Mouse (Mus musculus): Measurements from ENCODE around the gene Rap1a. TPM values are rescaled to one million over a fixed set of nuclear protein-coding genes. Genes with fewer than 3 reads are reported as not detected.

Gene Rap1a
- total RNA-seq, 2 experiments from 2014 or later = 81.0 to 87.5 TPM

DNA sequence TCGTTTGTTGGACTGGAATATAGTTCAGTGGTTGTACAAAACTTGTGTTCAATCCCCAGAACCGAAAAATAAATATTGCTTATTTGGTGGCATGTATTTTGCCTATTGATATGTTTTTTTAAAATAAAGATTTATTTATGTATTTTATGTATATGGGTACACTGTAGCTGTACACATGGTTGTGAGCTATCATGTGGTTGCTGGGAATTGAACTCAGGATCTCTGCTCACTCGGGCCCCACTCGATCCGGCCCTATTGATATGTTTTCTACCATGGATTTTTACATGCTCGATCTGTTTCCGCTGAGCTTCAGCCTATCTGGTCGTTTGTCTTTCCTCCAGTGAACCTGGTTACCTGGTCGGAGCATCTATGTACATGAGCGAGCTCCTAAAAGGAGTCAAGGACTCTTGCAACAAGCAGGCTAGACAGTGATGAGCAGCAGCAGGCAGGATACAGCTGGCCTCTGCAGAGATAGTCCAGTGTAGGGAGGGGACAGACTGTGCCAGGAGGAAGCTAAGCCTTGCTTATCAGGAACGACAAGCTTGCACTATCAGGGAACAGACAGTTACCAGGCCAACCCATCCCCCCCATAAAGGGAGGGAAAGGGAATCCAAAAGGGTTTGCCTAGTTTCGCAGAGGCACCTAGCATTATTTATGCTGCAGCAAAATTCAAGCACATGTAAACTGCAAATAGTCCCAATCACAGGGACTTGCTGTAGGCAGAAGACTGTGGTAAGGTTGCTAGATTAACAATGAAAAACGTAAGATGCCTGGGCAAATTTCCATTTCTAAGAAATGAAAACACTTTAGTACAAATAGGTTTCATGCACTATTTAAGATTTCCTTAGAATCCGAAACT, 7.3 kb upstream of the Rap1a start:
- intact Hi-C loops (cut with DNase I) = no loop called here
- no peak for DNase-seq

DNA sequence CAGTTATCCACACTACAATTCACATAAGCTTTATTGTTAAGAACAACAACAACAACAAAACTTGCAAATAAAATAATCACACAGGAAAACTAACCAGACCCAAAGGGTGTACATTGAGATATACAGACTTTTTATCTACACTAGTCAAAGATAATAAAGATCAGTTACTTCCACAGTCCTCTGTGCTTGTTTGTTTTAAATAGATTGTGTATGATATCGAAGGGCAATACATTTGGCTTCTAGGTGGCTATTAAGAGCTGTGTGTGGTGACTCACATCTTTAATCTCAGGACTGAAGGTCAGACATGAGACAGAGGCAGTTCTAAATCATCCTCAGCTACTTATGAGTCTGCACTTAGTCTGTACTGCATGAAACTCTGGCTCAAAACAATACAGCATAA, 6.5 kb upstream of the Rap1a start:
- no peak for DNase-seq
- intact Hi-C loops (cut with DNase I) = no loop called here

DNA sequence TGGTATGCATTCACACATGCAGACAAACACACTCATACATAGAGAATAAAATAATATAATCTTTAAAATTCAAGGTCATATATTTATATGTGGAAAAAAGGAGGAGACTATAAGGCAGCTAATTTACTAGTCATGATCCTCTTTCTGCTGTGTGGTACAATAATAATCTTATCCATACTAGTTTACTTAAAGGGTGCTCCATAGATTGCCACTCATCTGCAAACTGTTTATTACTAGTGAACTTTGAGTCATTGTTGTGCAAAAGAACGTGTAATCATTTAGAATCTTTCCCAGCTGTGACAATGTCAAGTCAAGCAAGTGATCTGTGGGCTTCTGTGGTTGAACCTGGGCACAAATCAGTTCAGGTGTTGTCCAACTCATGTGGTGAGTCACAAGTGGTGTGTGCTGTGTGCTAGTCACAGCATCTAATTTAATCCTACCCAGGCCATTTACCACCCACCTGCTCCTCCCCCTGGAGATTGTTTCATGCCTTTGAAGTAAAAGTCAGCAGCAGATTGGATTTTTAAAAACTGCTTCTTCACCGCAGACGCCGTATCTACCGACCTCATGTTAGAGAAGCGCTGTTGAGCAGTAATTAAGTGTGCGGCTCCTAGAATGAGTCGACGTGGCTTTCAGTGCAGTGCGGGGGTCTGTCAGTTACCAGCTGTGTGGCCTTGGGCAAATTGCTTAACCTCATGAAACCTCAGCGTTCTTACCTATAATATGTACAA, 5.5 kb upstream of the Rap1a start:
- intact Hi-C loops (cut with DNase I) = no loop called here

DNA sequence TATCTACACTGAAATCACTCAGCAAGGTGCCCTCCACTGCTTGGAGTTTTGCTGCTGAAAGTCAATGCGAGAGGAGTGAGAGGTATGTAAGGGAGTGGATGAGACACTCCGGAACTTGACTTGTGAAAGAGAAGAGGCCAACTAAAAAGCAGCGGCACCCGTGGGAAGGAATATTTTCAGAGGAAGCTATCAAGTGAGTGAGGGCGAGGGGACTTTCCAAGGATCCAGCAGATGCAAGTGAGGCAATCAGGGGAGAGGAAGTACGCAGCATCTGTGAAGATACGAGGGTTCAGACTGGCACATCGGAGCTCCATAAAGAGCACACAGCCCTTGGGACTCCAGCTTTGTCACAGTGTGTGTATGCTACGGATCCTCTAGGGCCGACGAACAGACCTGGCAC, 2.5 kb upstream of the Rap1a start:
- intact Hi-C loops (cut with DNase I) = no loop called here
- no peak for DNase-seq

More for the DNA sequence above, 5.5 kb upstream of the Rap1a start:
- DNase-seq = no peak

DNA sequence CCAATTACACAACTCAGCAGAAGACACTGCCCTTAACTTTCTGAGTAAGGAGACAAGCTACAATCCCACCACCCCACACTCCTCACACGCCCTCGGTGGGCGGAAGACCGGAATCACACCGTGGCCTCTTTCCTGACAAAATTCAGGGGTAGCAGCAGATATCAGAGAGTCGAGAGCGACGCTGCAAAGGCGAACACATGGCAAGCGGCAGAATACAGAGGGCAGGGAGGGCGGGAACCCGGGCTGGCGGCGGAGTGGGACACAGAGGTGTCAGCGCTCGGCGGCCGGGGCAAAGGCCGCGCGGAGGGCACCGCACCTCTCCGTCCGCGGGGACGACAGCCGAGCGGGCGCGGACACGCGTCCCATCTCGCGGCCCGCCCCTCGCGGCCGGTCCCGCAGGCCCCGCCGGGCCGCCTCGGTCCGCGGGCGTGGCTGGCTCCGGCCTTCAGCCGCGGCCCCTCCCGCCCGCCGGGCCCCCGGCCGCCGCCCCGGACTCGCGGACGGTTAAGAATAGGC, 403 bp downstream of the Rap1a start:
- DNase-seq = peak in 1 of 2 experiments; percentile 74
- intact Hi-C loops (cut with DNase I) = no loop called here

DNA sequence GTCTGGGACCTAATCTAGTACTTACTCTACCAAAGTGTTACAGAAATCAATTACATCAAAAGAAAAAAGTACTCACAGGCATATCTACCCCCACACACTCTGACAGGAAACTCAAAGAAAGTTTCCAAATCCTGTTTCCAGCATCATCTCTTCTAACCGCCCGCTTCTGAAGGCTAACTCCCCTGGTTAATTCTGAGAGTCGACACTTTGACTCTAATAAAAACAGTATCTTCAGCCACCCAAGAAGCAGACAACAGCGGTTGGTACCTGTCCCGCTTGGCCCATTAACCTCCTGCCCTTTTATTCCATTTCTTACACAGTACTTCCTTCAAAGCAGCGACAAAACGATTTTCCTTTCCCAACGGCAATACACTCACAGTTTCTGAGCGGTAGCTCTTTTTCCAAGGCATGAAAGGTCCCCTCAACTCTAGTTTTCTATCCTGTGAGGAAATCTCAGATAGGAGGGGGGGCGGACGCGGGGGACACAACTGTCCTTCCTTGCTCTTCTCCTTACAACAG, 921 bp downstream of the Rap1a start:
- no peak for DNase-seq
- intact Hi-C loops (cut with DNase I) = no loop called here

DNA sequence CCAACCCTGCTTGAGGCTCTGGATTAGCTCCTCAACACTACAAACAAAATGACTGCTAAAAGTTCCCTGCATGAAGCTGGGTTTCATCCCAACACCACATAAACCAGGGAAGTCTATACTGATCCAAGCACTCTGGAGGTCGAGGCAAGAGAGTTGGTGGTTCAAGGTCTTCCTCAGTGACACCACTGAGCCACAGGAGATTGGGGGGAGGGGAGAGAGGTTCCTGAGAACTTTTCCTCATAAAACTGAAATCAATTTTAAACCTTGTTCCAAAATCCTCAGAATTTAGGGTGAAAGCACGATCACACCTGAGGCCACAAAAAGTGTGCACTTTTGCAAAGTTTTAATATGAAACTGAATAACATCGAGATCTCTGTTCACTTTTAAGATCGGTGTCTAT, 1.8 kb downstream of the Rap1a start:
- intact Hi-C loops (cut with DNase I) = no loop called here
- no peak for DNase-seq

DNA sequence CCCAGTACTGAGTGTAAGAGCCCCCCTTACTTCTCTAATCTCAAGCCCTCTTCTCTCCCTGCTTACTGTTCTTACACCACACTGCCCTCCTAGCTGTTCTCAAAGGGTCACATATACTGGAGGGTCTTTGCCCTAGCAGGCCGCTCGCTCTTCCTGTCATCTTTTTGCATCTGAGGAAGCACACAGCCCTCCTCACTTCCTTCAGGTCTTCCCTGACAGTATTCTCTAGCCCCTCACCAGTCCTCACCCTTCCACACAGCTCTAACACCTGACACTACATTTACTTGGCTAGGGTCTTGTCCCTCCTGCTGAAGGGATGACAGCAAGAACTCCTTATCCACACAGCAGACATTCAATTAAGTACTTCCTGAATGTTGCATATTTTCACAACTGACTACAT, 2.4 kb downstream of the Rap1a start:
- intact Hi-C loops (cut with DNase I) = no loop called here
- DNase-seq = no peak

DNA sequence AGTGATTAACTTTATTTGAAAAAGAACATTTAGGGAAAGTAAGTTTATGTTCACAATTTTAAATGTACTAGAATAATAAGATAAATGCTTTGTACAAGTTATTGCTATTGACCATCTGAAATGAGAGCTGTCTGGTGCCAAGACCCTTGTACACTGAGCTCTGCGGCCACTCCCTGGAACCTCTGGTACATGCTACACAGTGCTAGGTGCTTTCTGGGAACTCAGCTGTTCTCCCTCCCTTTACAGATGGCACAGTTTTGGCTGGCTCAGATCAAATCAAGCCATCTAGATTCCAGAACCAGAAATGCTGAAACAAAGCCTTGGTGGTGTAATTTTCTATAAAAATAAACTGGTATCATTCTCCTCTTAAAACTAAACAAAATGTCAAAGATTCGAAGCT, 3.7 kb downstream of the Rap1a start:
- intact Hi-C loops (cut with DNase I) = no loop called here
- no peak for DNase-seq

DNA sequence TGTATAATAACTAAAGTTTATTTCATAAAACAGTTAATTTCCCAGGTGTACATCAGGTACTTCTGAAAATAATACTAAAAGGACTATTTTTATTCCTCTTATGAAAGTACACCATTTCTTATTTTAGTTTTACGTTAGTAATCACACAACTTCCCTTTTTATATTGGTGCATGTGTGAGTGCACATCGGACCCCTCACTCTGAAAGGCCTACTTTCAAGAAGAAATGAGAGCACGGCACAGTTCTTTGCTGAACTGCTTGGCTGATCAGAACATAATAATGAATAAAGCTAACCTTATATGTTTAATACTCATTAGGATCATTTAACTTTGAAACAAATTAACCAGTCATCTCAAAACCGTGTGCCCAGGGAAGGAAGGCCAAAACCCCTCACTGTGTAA, 4.4 kb downstream of the Rap1a start:
- intact Hi-C loops (cut with DNase I) = no loop called here

DNA sequence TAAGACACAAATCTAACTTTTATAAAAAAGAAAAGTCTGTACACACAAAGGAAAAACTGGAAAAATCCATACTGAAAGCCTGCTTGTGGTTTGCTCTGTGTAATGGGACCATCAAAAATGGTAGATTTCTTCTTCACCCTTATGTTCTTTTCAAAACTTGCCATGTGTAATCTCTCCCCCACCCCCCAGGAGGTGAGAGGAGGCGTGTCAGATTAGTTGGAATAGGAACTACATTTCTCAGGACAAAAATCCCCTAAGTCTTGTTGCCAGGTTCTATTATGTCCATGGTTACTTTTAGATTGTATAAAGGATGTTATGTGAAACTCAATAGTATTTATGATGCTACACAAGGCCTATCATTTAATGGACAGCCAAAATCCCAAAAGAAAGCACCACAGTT, 6.8 kb downstream of the Rap1a start:
- no peak for DNase-seq
- intact Hi-C loops (cut with DNase I) = no loop called here

More for the DNA sequence above, 4.4 kb downstream of the Rap1a start:
- DNase-seq = no peak

DNA sequence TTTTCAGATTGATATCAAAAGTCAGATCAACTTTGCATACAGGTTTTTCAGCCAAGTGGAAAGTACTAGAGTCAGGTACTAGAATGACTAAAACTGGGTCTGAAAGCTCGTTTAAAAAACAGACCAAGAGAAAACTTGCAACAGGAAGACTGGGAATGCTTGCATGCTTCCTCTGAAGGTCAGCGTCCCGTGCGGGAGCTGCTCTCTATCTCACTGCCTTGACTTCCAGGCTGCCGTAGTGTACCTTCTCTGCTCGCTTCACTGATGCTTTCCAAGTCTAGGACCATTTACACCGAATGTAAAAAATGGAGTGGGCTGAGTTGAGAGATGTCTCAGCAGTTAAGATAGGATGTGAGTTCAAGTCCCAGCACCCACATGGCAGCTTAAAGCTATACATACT, 8.8 kb downstream of the Rap1a start:
- DNase-seq = no peak
- intact Hi-C loops (cut with DNase I) = no loop called here

DNA sequence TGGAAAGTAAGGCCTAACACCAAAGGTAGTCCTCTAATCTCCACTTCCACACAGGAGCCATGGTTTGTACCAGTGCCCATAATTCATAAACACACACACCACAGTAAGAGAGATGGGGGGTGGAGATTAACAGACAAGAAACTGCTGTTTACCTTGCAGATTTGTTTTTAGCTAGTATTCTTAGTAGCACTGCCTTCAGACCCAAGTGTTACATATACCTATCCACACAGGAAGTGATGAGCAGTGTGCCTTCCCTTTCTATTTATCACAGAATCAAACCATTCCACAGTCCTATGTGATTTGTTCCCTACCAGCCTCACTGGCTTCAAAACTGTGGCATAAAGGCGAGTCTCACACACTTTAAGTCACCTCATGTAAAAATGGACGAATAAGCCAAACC, 10.0 kb downstream of the Rap1a start:
- no peak for DNase-seq
- intact Hi-C loops (cut with DNase I) = no loop called here

DNA sequence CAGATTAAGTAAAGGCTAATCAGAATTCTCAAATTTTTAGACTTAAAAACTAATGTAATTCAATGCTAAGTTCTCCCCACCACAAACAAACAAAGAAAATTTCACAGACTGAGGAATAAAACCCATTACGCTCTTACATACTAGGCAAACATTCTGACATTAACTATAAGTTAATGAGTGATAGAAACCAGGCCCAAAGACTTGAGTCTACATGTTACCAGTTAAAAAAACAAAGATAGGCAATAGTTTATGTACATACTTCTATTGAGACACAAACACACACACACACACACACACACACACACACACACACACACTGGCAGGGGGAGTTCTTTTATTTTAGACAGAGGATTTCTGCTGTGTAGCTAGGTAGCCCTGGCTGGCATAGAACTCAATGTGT, 10.8 kb downstream of the Rap1a start:
- no peak for DNase-seq
- intact Hi-C loops (cut with DNase I) = no loop called here

DNA sequence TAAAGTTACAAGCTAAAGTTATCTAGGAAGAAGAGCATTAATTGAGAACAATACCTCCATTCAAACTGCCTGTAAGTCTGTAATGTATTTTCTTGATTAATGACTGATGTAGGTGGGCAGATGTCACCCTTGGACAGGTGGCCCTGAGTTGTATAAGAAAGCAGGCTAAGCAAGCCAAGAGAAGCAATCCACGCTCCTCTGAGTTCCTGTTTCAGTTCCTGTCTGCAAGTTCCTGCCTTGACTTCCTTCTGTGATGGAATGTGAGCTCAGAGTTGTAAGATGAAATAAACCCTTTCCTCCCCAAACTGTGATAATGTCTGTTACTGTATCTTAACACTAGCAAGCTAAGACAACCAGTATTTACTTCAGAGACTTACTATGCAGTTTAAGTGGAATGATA, 11.4 kb downstream of the Rap1a start:
- intact Hi-C loops (cut with DNase I) = no loop called here
- DNase-seq = no peak

DNA sequence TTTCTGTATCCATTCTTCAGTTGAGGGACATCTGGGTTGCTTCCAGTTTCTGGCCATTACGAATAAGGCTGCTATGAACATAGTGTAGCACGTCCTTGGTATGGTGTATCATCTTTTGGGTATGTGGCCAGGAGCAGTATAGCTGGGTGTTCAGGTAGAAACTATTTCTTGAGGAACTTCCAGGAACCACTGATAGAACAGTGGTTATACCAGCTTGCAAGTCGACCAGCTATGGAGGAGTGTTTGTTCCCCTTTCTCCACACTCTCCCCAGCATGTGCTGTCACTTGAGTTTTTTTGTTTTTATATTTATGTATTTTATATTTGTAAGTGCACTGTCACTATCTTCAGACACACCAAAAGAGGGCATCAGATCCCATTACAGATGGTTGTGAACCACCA, 13.8 kb downstream of the Rap1a start:
- intact Hi-C loops (cut with DNase I) = no loop called here
- DNase-seq = no peak

DNA sequence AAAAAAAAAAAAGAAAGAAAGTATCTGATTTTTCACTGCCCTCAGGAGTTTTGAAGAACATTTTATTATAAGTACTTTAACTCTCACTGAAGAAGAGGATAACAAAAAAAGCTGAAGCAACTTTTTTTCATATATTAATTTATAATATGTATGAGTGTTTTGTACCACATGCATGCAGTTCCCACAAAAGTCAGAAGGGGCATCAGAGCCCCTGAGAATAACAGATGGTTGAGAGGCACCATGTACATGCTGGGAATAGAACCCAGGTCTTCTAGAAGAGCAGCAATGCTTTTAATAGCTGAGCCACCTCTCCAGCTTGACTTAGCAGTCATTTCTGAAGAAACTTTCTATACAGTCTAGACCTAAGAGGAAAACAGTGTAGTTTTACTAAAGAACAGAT, 15.3 kb downstream of the Rap1a start:
- intact Hi-C loops (cut with DNase I) = no loop called here
- DNase-seq = no peak

DNA sequence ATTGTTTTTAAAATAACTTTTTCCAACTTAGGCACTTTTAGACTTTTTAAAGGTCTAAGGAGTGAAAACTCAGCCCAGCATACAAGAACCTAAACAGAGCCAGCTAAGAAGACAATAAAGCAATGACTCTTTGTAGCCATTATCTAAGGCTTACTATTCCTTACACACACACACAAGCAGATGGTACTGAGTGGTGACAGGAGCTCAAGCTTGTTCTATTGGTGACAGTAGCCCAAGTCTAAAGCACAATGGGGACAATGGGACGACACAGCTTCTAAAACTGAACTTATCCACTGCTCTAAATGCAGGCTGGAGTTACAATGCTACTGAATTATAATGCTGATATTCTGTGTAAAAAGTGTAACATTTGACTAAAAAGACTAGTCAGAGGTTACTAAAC, 17.3 kb downstream of the Rap1a start:
- no peak for DNase-seq
- intact Hi-C loops (cut with DNase I) = no loop called here

DNA sequence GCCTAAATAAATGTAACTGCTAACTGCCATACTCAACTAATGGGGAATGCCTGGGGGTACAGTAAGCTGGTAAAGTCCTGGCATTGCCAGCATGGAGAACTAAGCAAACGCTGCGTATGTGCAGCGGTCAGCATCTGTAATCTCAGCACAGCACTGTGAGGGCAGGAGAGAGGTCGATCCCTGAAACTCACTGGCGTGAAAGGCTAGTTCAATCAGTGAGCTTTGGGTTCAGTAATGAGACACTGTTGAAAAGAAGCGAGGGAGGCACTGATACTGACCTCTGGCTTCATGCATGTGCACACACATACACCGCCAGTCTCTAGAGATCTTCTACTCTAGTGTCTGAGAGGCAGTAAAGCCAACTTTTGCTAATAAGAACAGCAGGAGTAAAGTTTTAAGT, 18.7 kb downstream of the Rap1a start:
- intact Hi-C loops (cut with DNase I) = no loop called here
- DNase-seq = no peak

DNA sequence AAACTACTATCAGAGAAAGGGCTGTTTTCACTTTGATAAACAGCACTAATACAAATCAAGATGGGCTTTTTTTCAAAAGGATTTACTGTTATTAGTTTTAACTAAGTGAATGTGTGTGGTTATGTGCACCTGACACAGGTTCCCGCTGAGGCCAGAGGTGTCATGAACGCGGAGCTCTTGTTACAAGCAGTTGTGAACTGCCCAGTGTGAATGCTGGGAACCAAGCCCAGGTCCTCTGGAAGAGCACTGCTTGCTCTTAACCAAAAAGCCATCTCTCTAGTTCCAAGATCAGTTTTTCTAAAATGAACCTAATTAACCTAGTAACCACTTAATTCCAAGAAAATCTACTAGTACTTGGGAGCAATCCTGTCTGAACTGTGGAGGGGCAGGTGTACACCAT, 23.1 kb downstream of the Rap1a start:
- intact Hi-C loops (cut with DNase I) = no loop called here
- DNase-seq = no peak

DNA sequence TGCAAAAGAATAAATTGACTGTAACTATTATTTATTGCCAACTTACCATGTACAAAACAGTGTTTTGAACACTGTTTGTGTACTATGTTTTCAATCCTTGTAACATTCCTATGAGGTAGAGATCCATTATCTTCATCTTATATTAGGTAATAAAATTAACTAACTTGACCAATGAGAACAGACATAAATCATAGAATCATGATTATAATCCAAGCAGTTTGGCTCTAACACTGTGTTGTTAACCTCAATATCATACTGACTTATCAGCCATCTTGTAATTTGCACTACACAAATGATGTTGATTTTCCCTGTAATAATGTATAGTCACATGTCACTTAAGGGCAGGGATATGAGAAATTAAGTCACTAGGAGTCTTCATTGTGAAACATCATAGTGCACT, 26.6 kb downstream of the Rap1a start:
- intact Hi-C loops (cut with DNase I) = loop anchor here (5.0 kb wide), 1 partner anchor 118 kb away; no protein-coding TSS in a partner anchor

DNA sequence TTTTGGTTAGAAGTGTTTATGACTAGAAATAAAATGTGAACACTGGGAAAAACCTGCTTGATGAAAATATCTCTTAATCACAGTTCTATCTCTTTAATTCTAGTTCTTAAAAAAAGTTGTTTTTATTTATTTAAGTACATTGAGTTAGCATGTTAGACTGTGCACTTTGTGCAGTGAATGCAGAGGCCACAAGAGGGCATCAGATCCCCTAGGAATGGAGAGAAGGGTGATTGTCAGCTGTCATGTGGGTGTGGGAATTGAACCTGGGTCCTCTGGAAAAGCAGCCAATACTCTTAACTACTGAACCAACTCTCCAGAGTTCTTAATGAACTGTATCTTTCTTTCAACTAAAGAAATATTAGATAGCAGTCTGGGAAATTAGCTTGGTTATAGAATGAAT, 29.6 kb downstream of the Rap1a start:
- DNase-seq = no peak
- intact Hi-C loops (cut with DNase I) = loop anchor here (5.0 kb wide), 1 partner anchor 121 kb away; no protein-coding TSS in a partner anchor

More for the DNA sequence above, 26.6 kb downstream of the Rap1a start:
- DNase-seq = no peak

All from gastrocnemius, postnatal 36 days (tissue).